Mouse (Mus musculus): ENCODE measurements at regions not wholly inside any gene's neighbourhood (a gene's known extent, or its start where the extent isn't known, plus 50 kb on each side); places are given as distances from the start of the nearest gene placed in this dataset.

- intact Hi-C loops (cut with DNase I): no loop called here
- H3K27me3 ChIP-seq (ENCODE audit: control insufficient read depth, insufficient read depth, low read length): no peaks in the 10 kb centered on the region
- DNase-seq: no peak
- TF ChIP-seq CTCF (IDR thresholded peaks at IDR 0.05) (no peak), EP300 (IDR thresholded peaks at IDR 0.05; ENCODE audit: insufficient read depth, low read depth, low read length) (no peak), POLR2A (IDR thresholded peaks at IDR 0.05; ENCODE audit: insufficient read depth, low read depth, low read length) (no peak)
- H3K27ac ChIP-seq: no peak overlapping the region
- H3K4me1 ChIP-seq (ENCODE audit: control insufficient read depth, insufficient read depth, low read length): no peaks in the 10 kb centered on the region
- H3K79me2 ChIP-seq (replicated peaks; ENCODE audit: control insufficient read depth, insufficient read depth, low read length): no peaks in the 10 kb centered on the region
- no peak overlapping the region for H3K9ac ChIP-seq (ENCODE audit: low read depth, low read length)
- 46% methylated on average over 4 of the region's 4 CpGs for WGBS
- H3K4me3 ChIP-seq: no peak overlapping the region
- no peaks in the 10 kb centered on the region for H3K36me3 ChIP-seq (ENCODE audit: control insufficient read depth, insufficient read depth, low read length)
Observed at GRCm38 (mm10) chr10:126646587-126646986, 254.6 kb downstream of the Atp23 start.

GRCm38 (mm10) chr10:126641792-126642289 lies 259.3 kb downstream of the Atp23 start:
- no peaks in the 10 kb centered on the region for H3K79me2 ChIP-seq (replicated peaks; ENCODE audit: control insufficient read depth, insufficient read depth, low read length)
- H3K9ac ChIP-seq (ENCODE audit: low read depth, low read length): no peak overlapping the region
- intact Hi-C loops (cut with DNase I): no loop called here
- TF ChIP-seq POLR2A (IDR thresholded peaks at IDR 0.05; ENCODE audit: insufficient read depth, low read depth, low read length) (no peak), EP300 (IDR thresholded peaks at IDR 0.05; ENCODE audit: insufficient read depth, low read depth, low read length) (no peak)
- no peaks in the 10 kb centered on the region for H3K4me1 ChIP-seq (ENCODE audit: control insufficient read depth, insufficient read depth, low read length)
- H3K36me3 ChIP-seq (ENCODE audit: control insufficient read depth, insufficient read depth, low read length): no peaks in the 10 kb centered on the region
- WGBS: 11% methylated on average over 9 of the region's 9 CpGs
- no peaks in the 10 kb centered on the region for H3K27me3 ChIP-seq (ENCODE audit: control insufficient read depth, insufficient read depth, low read length)
- H3K4me3 ChIP-seq: no peak overlapping the region
- no peak overlapping the region for H3K27ac ChIP-seq
- DNase-seq: peak in 1 of 2 experiments; percentile 18

GRCm38 (mm10) chr10:126634731-126635130 lies 266.4 kb downstream of the Atp23 start:
- TF ChIP-seq EP300 (IDR thresholded peaks at IDR 0.05; ENCODE audit: insufficient read depth, low read depth, low read length) (no peak), POLR2A (IDR thresholded peaks at IDR 0.05; ENCODE audit: insufficient read depth, low read depth, low read length) (no peak), CTCF (IDR thresholded peaks at IDR 0.05) (no peak)
- no peaks in the 10 kb centered on the region for H3K4me1 ChIP-seq (ENCODE audit: control insufficient read depth, insufficient read depth, low read length)
- no peaks in the 10 kb centered on the region for H3K36me3 ChIP-seq (ENCODE audit: control insufficient read depth, insufficient read depth, low read length)
- H3K27ac ChIP-seq: no peak overlapping the region
- DNase-seq: no peak
- H3K4me3 ChIP-seq: no peak overlapping the region
- no peaks in the 10 kb centered on the region for H3K79me2 ChIP-seq (replicated peaks; ENCODE audit: control insufficient read depth, insufficient read depth, low read length)
- WGBS: 62% methylated on average over 13 of the region's 13 CpGs
- H3K27me3 ChIP-seq (ENCODE audit: control insufficient read depth, insufficient read depth, low read length): no peaks in the 10 kb centered on the region
- intact Hi-C loops (cut with DNase I): no loop called here
- no peak overlapping the region for H3K9ac ChIP-seq (ENCODE audit: low read depth, low read length)

GRCm38 (mm10) chr10:126628057-126628456 lies 273.1 kb downstream of the Atp23 start:
- H3K79me2 ChIP-seq (replicated peaks; ENCODE audit: control insufficient read depth, insufficient read depth, low read length): no peaks in the 10 kb centered on the region
- no peak overlapping the region for H3K27ac ChIP-seq
- no peaks in the 10 kb centered on the region for H3K36me3 ChIP-seq (ENCODE audit: control insufficient read depth, insufficient read depth, low read length)
- intact Hi-C loops (cut with DNase I): no loop called here
- no peaks in the 10 kb centered on the region for H3K27me3 ChIP-seq (ENCODE audit: control insufficient read depth, insufficient read depth, low read length)
- H3K4me1 ChIP-seq (ENCODE audit: control insufficient read depth, insufficient read depth, low read length): no peaks in the 10 kb centered on the region
- H3K4me3 ChIP-seq: no peak overlapping the region
- DNase-seq: no peak
- 33% methylated on average over 4 of the region's 4 CpGs for WGBS
- H3K9ac ChIP-seq (ENCODE audit: low read depth, low read length): no peak overlapping the region
- TF ChIP-seq POLR2A (IDR thresholded peaks at IDR 0.05; ENCODE audit: insufficient read depth, low read depth, low read length) (no peak), CTCF (IDR thresholded peaks at IDR 0.05) (peak; percentile 28), EP300 (IDR thresholded peaks at IDR 0.05; ENCODE audit: insufficient read depth, low read depth, low read length) (no peak)

GRCm38 (mm10) chr10:126625466-126625865 lies 275.7 kb downstream of the Atp23 start:
- no peak for TF ChIP-seq CTCF (IDR thresholded peaks at IDR 0.05)
- no peak for TF ChIP-seq POLR2A (IDR thresholded peaks at IDR 0.05; ENCODE audit: insufficient read depth, low read depth, low read length)
- TF ChIP-seq EP300 (IDR thresholded peaks at IDR 0.05; ENCODE audit: insufficient read depth, low read depth, low read length): no peak
- WGBS: 56% methylated on average over 7 of the region's 7 CpGs
- Histone ChIP-seq H3K4me1 (ENCODE audit: control insufficient read depth, insufficient read depth, low read length) (no peaks in the 10 kb centered on the region), H3K79me2 (replicated peaks; ENCODE audit: control insufficient read depth, insufficient read depth, low read length) (no peaks in the 10 kb centered on the region), H3K9ac (ENCODE audit: low read depth, low read length) (no peak overlapping the region), H3K27me3 (ENCODE audit: control insufficient read depth, insufficient read depth, low read length) (no peaks in the 10 kb centered on the region), H3K27ac (no peak overlapping the region), H3K4me3 (no peak overlapping the region), H3K36me3 (ENCODE audit: control insufficient read depth, insufficient read depth, low read length) (no peaks in the 10 kb centered on the region)
- intact Hi-C loops (cut with DNase I): no loop called here
- no peak for DNase-seq

GRCm38 (mm10) chr10:126620802-126621201 lies 280.4 kb downstream of the Atp23 start:
- intact Hi-C loops (cut with DNase I): no loop called here
- no peak overlapping the region for H3K27ac ChIP-seq
- no peaks in the 10 kb centered on the region for H3K79me2 ChIP-seq (replicated peaks; ENCODE audit: control insufficient read depth, insufficient read depth, low read length)
- no peak overlapping the region for H3K9ac ChIP-seq (ENCODE audit: low read depth, low read length)
- 76% methylated on average over 6 of the region's 6 CpGs for WGBS
- no peak overlapping the region for H3K4me3 ChIP-seq
- no peak for TF ChIP-seq POLR2A (IDR thresholded peaks at IDR 0.05; ENCODE audit: insufficient read depth, low read depth, low read length)
- no peaks in the 10 kb centered on the region for H3K4me1 ChIP-seq (ENCODE audit: control insufficient read depth, insufficient read depth, low read length)
- H3K36me3 ChIP-seq (ENCODE audit: control insufficient read depth, insufficient read depth, low read length): no peaks in the 10 kb centered on the region
- H3K27me3 ChIP-seq (ENCODE audit: control insufficient read depth, insufficient read depth, low read length): no peaks in the 10 kb centered on the region
- DNase-seq: no peak

All from heart, adult 2 months (tissue).